Mouse (Mus musculus) frontal cortex, adult 2 months (tissue): Measurements from ENCODE around the gene Gimap9. TPM values are rescaled to one million over a fixed set of nuclear protein-coding genes. Genes with fewer than 3 reads are reported as not detected.

Source experiments
- DNase-seq, 2 experiments: peaks; one replicate each; pipeline ENCODE4 v3.0.0; 2022; ENCODE audit warnings: low spot score in 1 of 2; ENCODE audit errors: extremely low spot score in 1 of 2
- polyA plus RNA-seq: library from polyadenylated mRNA; depleted of rRNA; stranded (reverse); fragments of >200 nt; gene quantifications from 2 replicates; pipeline ENCODE4 v1.2.3, GENCODE M21; 2012; rRNA removed

The Gimap9 gene
- polyA plus RNA-seq, result 0.46 and 0.90 TPM in 2 replicates

GRCm38 (mm10) chr6:48675931-48676859 is at the start of gene Gimap9:
Gimap9 (plus strand) TSS chr6:48676129.
- no peak for DNase-seq

GRCm38 (mm10) chr6:48626464-48626863 is 49.5 kb upstream of the Gimap9 start, which contains the start of gene AI854703:
AI854703 (plus strand) TSS chr6:48626764.
- DNase-seq, result no peak

- DNase-seq, result peak; percentile 44 to 77
Observed at GRCm38 (mm10) chr6:48626984-48627383, 48.9 kb upstream of the Gimap9 start.

GRCm38 (mm10) chr6:48627511-48627924 is 48.4 kb upstream of the Gimap9 start:
- DNase-seq, result peak in 1 of 2 experiments; percentile 17

- no peak for DNase-seq
Observed at GRCm38 (mm10) chr6:48628377-48628776, 47.6 kb upstream of the Gimap9 start.

GRCm38 (mm10) chr6:48628808-48629660 is 46.9 kb upstream of the Gimap9 start:
- DNase-seq, result peak in 1 of 2 experiments; percentile 56

- no peak for DNase-seq
Observed at GRCm38 (mm10) chr6:48629661-48630034, 46.3 kb upstream of the Gimap9 start.

GRCm38 (mm10) chr6:48630831-48631230 is 45.1 kb upstream of the Gimap9 start:
- no peak for DNase-seq

- DNase-seq, result no peak
Observed at GRCm38 (mm10) chr6:48635105-48635504, 40.8 kb upstream of the Gimap9 start.

GRCm38 (mm10) chr6:48636515-48636914 is 39.4 kb upstream of the Gimap9 start:
- no peak for DNase-seq

- no peak for DNase-seq
Observed at GRCm38 (mm10) chr6:48637811-48638500, 38.0 kb upstream of the Gimap9 start.

- no peak for DNase-seq
Observed at GRCm38 (mm10) chr6:48638553-48638952, 37.4 kb upstream of the Gimap9 start.

- DNase-seq, result no peak
Observed at GRCm38 (mm10) chr6:48641391-48641790, 34.5 kb upstream of the Gimap9 start.

- peak in 1 of 2 experiments; percentile 84 for DNase-seq
Observed at GRCm38 (mm10) chr6:48642764-48643292, 33.1 kb upstream of the Gimap9 start.

GRCm38 (mm10) chr6:48645660-48646308 is 30.1 kb upstream of the Gimap9 start:
- peak in 1 of 2 experiments; percentile 81 for DNase-seq

- no peak for DNase-seq
Observed at GRCm38 (mm10) chr6:48646309-48646690, 29.6 kb upstream of the Gimap9 start.

GRCm38 (mm10) chr6:48646995-48647394 is 28.9 kb upstream of the Gimap9 start, which contains the start of gene Gimap8:
Gimap8 (plus strand) TSS chr6:48647234.
- DNase-seq, result peak in 1 of 2 experiments; percentile 29

- no peak for DNase-seq
Observed at GRCm38 (mm10) chr6:48647611-48648010, 28.3 kb upstream of the Gimap9 start.

GRCm38 (mm10) chr6:48648779-48649178 is 27.1 kb upstream of the Gimap9 start:
- no peak for DNase-seq

- no peak for DNase-seq
Observed at GRCm38 (mm10) chr6:48650041-48650440, 25.9 kb upstream of the Gimap9 start.
